Mouse (Mus musculus): ENCODE measurements at regions not wholly inside any gene's neighbourhood (a gene's known extent, or its start where the extent isn't known, plus 50 kb on each side); places are given as distances from the start of the nearest gene placed in this dataset.

- Histone ChIP-seq H3K4me1 (peaks cover 8% of the 10 kb centered on the region; the same call in 1 of the 2 replicates), H3K36me3 (replicated peaks) (no peaks in the 10 kb centered on the region), H3K9me3 (no peaks in the 10 kb centered on the region), H3K27me3 (replicated peaks; ENCODE audit: low read depth, poor library complexity, severe bottlenecking) (no peaks in the 10 kb centered on the region), H3K4me3 (no peak overlapping the region), H3K27ac (replicated peaks) (no peak overlapping the region)
- DNase-seq (ENCODE audit: low spot score), result no peak
- 71% methylated on average over 4 of the region's 4 CpGs for WGBS
Measured at GRCm38 (mm10) chr12:16139152-16139551, 322.4 kb upstream of the Trib2 start.

- 79% methylated on average over 3 of the region's 3 CpGs for WGBS
- Histone ChIP-seq H3K9me3 (no peaks in the 10 kb centered on the region), H3K4me3 (no peak overlapping the region), H3K27me3 (replicated peaks; ENCODE audit: low read depth, poor library complexity, severe bottlenecking) (no peaks in the 10 kb centered on the region), H3K4me1 (peaks cover 8% of the 10 kb centered on the region; the same call in 1 of the 2 replicates), H3K27ac (replicated peaks) (no peak overlapping the region), H3K36me3 (replicated peaks) (no peaks in the 10 kb centered on the region)
- DNase-seq (ENCODE audit: low spot score), result no peak
Measured at GRCm38 (mm10) chr12:16137801-16138200, 321.1 kb upstream of the Trib2 start.

GRCm38 (mm10) chr12:16136214-16136671 lies 319.5 kb upstream of the Trib2 start:
- Histone ChIP-seq H3K36me3 (replicated peaks) (no peaks in the 10 kb centered on the region), H3K27ac (replicated peaks) (no peak overlapping the region), H3K4me1 (peaks cover 8% of the 10 kb centered on the region; the same call in 1 of the 2 replicates), H3K9me3 (no peaks in the 10 kb centered on the region), H3K27me3 (replicated peaks; ENCODE audit: low read depth, poor library complexity, severe bottlenecking) (no peaks in the 10 kb centered on the region), H3K4me3 (no peak overlapping the region)
- no peak for DNase-seq (ENCODE audit: low spot score)
- WGBS, result 24% methylated on average over 5 of the region's 5 CpGs

- no peak for DNase-seq (ENCODE audit: low spot score)
- Histone ChIP-seq H3K9me3 (no peaks in the 10 kb centered on the region), H3K36me3 (replicated peaks) (no peaks in the 10 kb centered on the region), H3K27me3 (replicated peaks; ENCODE audit: low read depth, poor library complexity, severe bottlenecking) (no peaks in the 10 kb centered on the region), H3K4me1 (peaks cover 8% of the 10 kb centered on the region; the same call in 1 of the 2 replicates), H3K4me3 (no peak overlapping the region), H3K27ac (replicated peaks) (no peak overlapping the region)
- 37% methylated on average over 4 of the region's 4 CpGs for WGBS
Measured at GRCm38 (mm10) chr12:16135602-16136213, 319.0 kb upstream of the Trib2 start.

- DNase-seq (ENCODE audit: low spot score), result no peak
- H3K36me3 ChIP-seq (replicated peaks), result no peaks in the 10 kb centered on the region
- no peak overlapping the region for H3K4me3 ChIP-seq
- H3K27ac ChIP-seq (replicated peaks), result no peak overlapping the region
- no peaks in the 10 kb centered on the region for H3K9me3 ChIP-seq
- 77% methylated on average over 3 of the region's 3 CpGs for WGBS
- peaks cover 8% of the 10 kb centered on the region; the same call in 1 of the 2 replicates for H3K4me1 ChIP-seq
- H3K27me3 ChIP-seq (replicated peaks; ENCODE audit: low read depth, poor library complexity, severe bottlenecking), result no peaks in the 10 kb centered on the region
Measured at GRCm38 (mm10) chr12:16134446-16134845, 317.7 kb upstream of the Trib2 start.

GRCm38 (mm10) chr12:16133253-16133652 lies 316.5 kb upstream of the Trib2 start:
- Histone ChIP-seq H3K36me3 (replicated peaks) (no peaks in the 10 kb centered on the region), H3K27ac (replicated peaks) (no peak overlapping the region), H3K27me3 (replicated peaks; ENCODE audit: low read depth, poor library complexity, severe bottlenecking) (no peaks in the 10 kb centered on the region), H3K4me1 (peaks cover 8% of the 10 kb centered on the region; the same call in 1 of the 2 replicates), H3K9me3 (no peaks in the 10 kb centered on the region), H3K4me3 (no peak overlapping the region)
- DNase-seq (ENCODE audit: low spot score), result no peak
- WGBS, result 81% methylated on average over 3 of the region's 3 CpGs

- Histone ChIP-seq H3K36me3 (replicated peaks) (no peaks in the 10 kb centered on the region), H3K9me3 (no peaks in the 10 kb centered on the region), H3K4me3 (no peak overlapping the region), H3K27me3 (replicated peaks; ENCODE audit: low read depth, poor library complexity, severe bottlenecking) (no peaks in the 10 kb centered on the region), H3K27ac (replicated peaks) (no peak overlapping the region), H3K4me1 (peaks cover 8% of the 10 kb centered on the region; the same call in 1 of the 2 replicates)
- DNase-seq (ENCODE audit: low spot score), result no peak
- 66% methylated on average over 1 of the region's 1 CpGs for WGBS
Measured at GRCm38 (mm10) chr12:16131740-16132077, 315.0 kb upstream of the Trib2 start.

GRCm38 (mm10) chr12:16131028-16131739 lies 314.5 kb upstream of the Trib2 start:
- WGBS, result 78% methylated on average over 2 of the region's 2 CpGs
- H3K27me3 ChIP-seq (replicated peaks; ENCODE audit: low read depth, poor library complexity, severe bottlenecking), result no peaks in the 10 kb centered on the region
- H3K36me3 ChIP-seq (replicated peaks), result no peaks in the 10 kb centered on the region
- DNase-seq (ENCODE audit: low spot score), result no peak
- H3K9me3 ChIP-seq, result no peaks in the 10 kb centered on the region
- H3K4me1 ChIP-seq, result peaks cover 7% of the 10 kb centered on the region; the same call in 1 of the 2 replicates
- no peak overlapping the region for H3K4me3 ChIP-seq
- no peak overlapping the region for H3K27ac ChIP-seq (replicated peaks)

- DNase-seq (ENCODE audit: low spot score), result no peak
- H3K4me1 ChIP-seq, result peaks cover 1% of the 10 kb centered on the region; the same call in 1 of the 2 replicates
- H3K27me3 ChIP-seq (replicated peaks; ENCODE audit: low read depth, poor library complexity, severe bottlenecking), result no peaks in the 10 kb centered on the region
- no peak overlapping the region for H3K27ac ChIP-seq (replicated peaks)
- H3K9me3 ChIP-seq, result no peaks in the 10 kb centered on the region
- H3K36me3 ChIP-seq (replicated peaks), result no peaks in the 10 kb centered on the region
- H3K4me3 ChIP-seq, result no peak overlapping the region
- WGBS, result 70% methylated on average over 1 of the region's 1 CpGs
Measured at GRCm38 (mm10) chr12:16130605-16131004, 313.9 kb upstream of the Trib2 start.

GRCm38 (mm10) chr12:16129923-16130322 lies 313.2 kb upstream of the Trib2 start:
- Histone ChIP-seq H3K27ac (replicated peaks) (no peak overlapping the region), H3K9me3 (no peaks in the 10 kb centered on the region), H3K4me1 (no peaks in the 10 kb centered on the region), H3K4me3 (no peak overlapping the region), H3K27me3 (replicated peaks; ENCODE audit: low read depth, poor library complexity, severe bottlenecking) (no peaks in the 10 kb centered on the region), H3K36me3 (replicated peaks) (no peaks in the 10 kb centered on the region)
- DNase-seq (ENCODE audit: low spot score), result no peak
- WGBS, result 93% methylated on average over 3 of the region's 3 CpGs

GRCm38 (mm10) chr12:16129243-16129642 lies 312.5 kb upstream of the Trib2 start:
- no peak for DNase-seq (ENCODE audit: low spot score)
- Histone ChIP-seq H3K4me3 (no peak overlapping the region), H3K27ac (replicated peaks) (no peak overlapping the region), H3K9me3 (no peaks in the 10 kb centered on the region), H3K4me1 (no peaks in the 10 kb centered on the region), H3K36me3 (replicated peaks) (no peaks in the 10 kb centered on the region), H3K27me3 (replicated peaks; ENCODE audit: low read depth, poor library complexity, severe bottlenecking) (no peaks in the 10 kb centered on the region)
- WGBS, result 89% methylated on average over 3 of the region's 3 CpGs

GRCm38 (mm10) chr12:16124906-16125305 lies 308.2 kb upstream of the Trib2 start:
- Histone ChIP-seq H3K4me3 (no peak overlapping the region), H3K36me3 (replicated peaks) (no peaks in the 10 kb centered on the region), H3K27ac (replicated peaks) (no peak overlapping the region), H3K27me3 (replicated peaks; ENCODE audit: low read depth, poor library complexity, severe bottlenecking) (no peaks in the 10 kb centered on the region), H3K4me1 (no peaks in the 10 kb centered on the region), H3K9me3 (no peaks in the 10 kb centered on the region)
- WGBS, result 84% methylated on average over 2 of the region's 2 CpGs
- DNase-seq (ENCODE audit: low spot score), result no peak

Data from embryonic facial prominence, embryonic 10.5 days (tissue).